Mouse (Mus musculus) forebrain, embryonic 13.5 days (tissue): ENCODE data around the gene Kcnk13. TPM values are rescaled to one million over a fixed set of nuclear protein-coding genes. Genes with fewer than 3 reads are reported as not detected.

Source experiments
- ATAC-seq: fragments of 200-750 bp; cut with Nextera tagmentation; 2 replicates; pipeline ENCODE4 v1.8.0; 2017
- H3K27ac ChIP-seq: fragments of 300-500 bp; sonication (generic); 2 replicates; pipeline ENCODE4 v1.5.1; 2015; ENCODE audit warnings: inconsistent platforms, mild to moderate bottlenecking, moderate library complexity
- H3K27me3 ChIP-seq: fragments of 300-500 bp; sonication (generic); 2 replicates; pipeline ENCODE4 v1.6.1; 2015; ENCODE audit warnings: mild to moderate bottlenecking, inconsistent platforms
- H3K36me3 ChIP-seq: fragments of 300-500 bp; sonication (generic); 2 replicates; pipeline ENCODE4 v1.6.1; 2015; ENCODE audit warnings: mild to moderate bottlenecking, inconsistent platforms; ENCODE audit not compliant: poor library complexity, severe bottlenecking
- H3K4me1 ChIP-seq: fragments of 300-500 bp; sonication (generic); 2 replicates; pipeline ENCODE4 v1.6.1; 2015; ENCODE audit warnings: inconsistent platforms
- H3K4me2 ChIP-seq: fragments of 300-500 bp; sonication (generic); 2 replicates; pipeline ENCODE4 v1.6.1; 2015; ENCODE audit warnings: inconsistent platforms, mild to moderate bottlenecking, moderate library complexity
- H3K4me3 ChIP-seq: fragments of 300-500 bp; sonication (generic); 2 replicates; pipeline ENCODE4 v1.5.1; 2015; ENCODE audit warnings: mild to moderate bottlenecking, inconsistent platforms
- H3K9ac ChIP-seq: fragments of 300-500 bp; sonication (generic); 2 replicates; pipeline ENCODE4 v1.6.1; 2015; ENCODE audit warnings: mild to moderate bottlenecking, inconsistent platforms
- H3K9me3 ChIP-seq: fragments of 300-500 bp; sonication (generic); replicated peaks from 2 replicates; pipeline ENCODE4 v1.6.1; 2016; ENCODE audit warnings: inconsistent platforms
- WGBS: fragments of 180-500 bp; shearing (Covaris S2); methylation state at CpG from one replicate; pipeline ENCODE4 v1.1.7; 2015; 5-methylcytosine and 5-hydroxymethylcytosine counted together
- polyA plus RNA-seq: library from polyadenylated mRNA; unstranded; fragments of >200 nt; fragmentation: Nextera tagmentation; extraction: Ambion mirVana; gene quantifications from 2 replicates; pipeline ENCODE4 v1.2.1, GENCODE M21; 2015

Gene Kcnk13
- polyA plus RNA-seq, 1 experiment from 2014 or later: 0.49 TPM

GRCm38 (mm10) chr12:99939179-99939578, 25.1 kb upstream of the Kcnk13 start:
- H3K27ac ChIP-seq: no peak overlapping the region
- peaks cover 77% of the 10 kb centered on the region for H3K36me3 ChIP-seq
- no peaks in the 10 kb centered on the region for H3K9me3 ChIP-seq
- no peak overlapping the region for H3K4me3 ChIP-seq
- WGBS: 91% methylated on average over 6 of the region's 6 CpGs
- H3K4me1 ChIP-seq: no peaks in the 10 kb centered on the region
- no peak overlapping the region for H3K4me2 ChIP-seq
- H3K9ac ChIP-seq: no peak overlapping the region
- ATAC-seq: no peak
- H3K27me3 ChIP-seq: no peaks in the 10 kb centered on the region

DNA sequence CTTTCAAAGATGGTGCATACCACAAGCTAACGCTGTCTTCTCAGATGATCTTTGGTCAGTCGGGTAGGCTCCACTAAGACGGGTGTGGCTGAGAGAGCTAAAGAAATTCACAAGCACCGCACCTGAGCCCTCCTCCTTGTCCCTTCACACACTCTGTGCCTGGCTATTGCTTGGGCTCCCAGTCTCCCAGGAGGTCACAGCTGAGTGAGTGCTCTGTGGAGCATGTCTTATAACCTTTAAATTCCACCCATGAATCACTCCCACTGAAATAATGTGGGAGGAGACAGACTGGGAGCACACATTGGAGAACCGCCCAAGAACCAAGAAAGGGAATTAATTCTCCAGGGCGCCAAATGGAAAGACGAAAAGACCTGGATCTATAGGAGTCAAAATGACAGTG, 23.6 kb upstream of the Kcnk13 start:
- peaks cover 71% of the 10 kb centered on the region for H3K36me3 ChIP-seq
- 89% methylated on average over 7 of the region's 7 CpGs for WGBS
- H3K9me3 ChIP-seq: no peaks in the 10 kb centered on the region
- no peak overlapping the region for H3K27ac ChIP-seq
- ATAC-seq: no peak
- H3K9ac ChIP-seq: no peak overlapping the region
- H3K4me3 ChIP-seq: no peak overlapping the region
- H3K4me2 ChIP-seq: no peak overlapping the region
- no peaks in the 10 kb centered on the region for H3K4me1 ChIP-seq
- no peaks in the 10 kb centered on the region for H3K27me3 ChIP-seq

DNA sequence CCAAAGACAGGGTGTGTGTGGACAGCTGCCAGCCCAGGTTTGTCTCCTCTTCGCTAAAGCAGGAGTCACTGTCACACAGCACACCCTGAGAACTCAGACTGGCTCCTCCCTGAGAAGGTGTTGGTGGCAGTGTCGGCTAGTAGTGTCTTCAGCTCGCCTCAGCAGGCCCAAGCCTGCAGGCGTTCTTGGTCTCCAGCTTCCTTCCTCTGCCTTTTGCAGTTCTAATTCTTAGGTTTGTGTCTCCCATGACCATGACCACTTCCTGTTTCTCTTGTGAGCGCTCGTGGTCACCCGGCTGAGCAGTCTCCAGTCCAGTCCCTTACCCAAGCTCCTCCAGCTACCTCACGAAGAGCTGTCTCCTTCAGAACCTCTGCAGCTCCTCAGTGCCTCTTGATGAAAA, 21.9 kb upstream of the Kcnk13 start:
- ATAC-seq: no peak
- no peak overlapping the region for H3K4me2 ChIP-seq
- no peaks in the 10 kb centered on the region for H3K9me3 ChIP-seq
- peaks cover 64% of the 10 kb centered on the region for H3K36me3 ChIP-seq
- H3K27ac ChIP-seq: no peak overlapping the region
- no peak overlapping the region for H3K4me3 ChIP-seq
- H3K4me1 ChIP-seq: no peaks in the 10 kb centered on the region
- H3K9ac ChIP-seq: no peak overlapping the region
- H3K27me3 ChIP-seq: no peaks in the 10 kb centered on the region
- 92% methylated on average over 8 of the region's 8 CpGs for WGBS

DNA sequence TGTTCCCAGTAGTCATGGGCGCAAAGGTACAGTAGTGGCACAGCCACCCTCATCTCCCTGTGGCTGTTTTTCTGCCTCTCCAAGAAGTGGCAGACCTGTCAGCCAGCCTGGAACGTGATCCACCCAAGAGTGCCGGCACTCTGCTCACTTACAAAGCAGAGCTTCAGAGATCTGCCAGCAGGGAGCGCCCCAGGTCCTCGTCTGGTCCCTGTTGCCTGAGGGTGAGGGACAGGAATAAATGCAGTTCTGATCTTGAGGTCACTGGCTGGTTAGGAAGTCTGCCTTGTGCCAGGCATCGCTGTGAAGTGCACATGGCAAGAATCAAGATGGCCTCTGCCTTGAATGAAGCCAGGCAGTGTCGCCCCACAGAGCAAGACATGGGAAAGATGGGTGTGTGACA, 11.4 kb upstream of the Kcnk13 start:
- peaks cover 4% of the 10 kb centered on the region for H3K4me1 ChIP-seq
- ATAC-seq: no peak
- H3K9ac ChIP-seq: no peak overlapping the region
- H3K27me3 ChIP-seq: no peaks in the 10 kb centered on the region
- H3K36me3 ChIP-seq: peaks cover 45% of the 10 kb centered on the region
- 53% methylated on average over 7 of the region's 7 CpGs for WGBS
- H3K4me2 ChIP-seq: no peak overlapping the region
- no peaks in the 10 kb centered on the region for H3K9me3 ChIP-seq
- H3K27ac ChIP-seq: no peak overlapping the region
- H3K4me3 ChIP-seq: no peak overlapping the region

DNA sequence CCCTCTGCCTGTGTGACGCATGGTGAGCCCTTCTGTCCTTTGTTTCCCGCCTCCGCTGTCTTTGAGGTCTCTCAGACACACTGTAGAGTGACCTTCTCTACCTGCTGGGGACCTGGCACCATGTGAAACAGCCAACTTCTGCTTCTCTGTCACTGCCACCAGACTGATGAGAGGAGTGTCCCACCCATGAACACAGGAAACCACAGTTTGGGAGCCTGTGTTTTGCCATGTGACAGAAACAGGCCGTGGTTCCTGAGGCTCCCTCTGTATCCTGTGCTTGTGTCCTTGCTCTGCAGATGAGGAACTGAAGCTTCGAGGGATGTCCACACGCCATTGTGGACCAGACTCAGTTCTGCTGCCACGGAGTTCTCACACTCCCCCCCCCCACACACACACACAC, 7.9 kb upstream of the Kcnk13 start:
- no peak overlapping the region for H3K4me2 ChIP-seq
- WGBS: 81% methylated on average over 7 of the region's 7 CpGs

GRCm38 (mm10) chr12:99958068-99959060, 5.9 kb upstream of the Kcnk13 start:
- Histone ChIP-seq H3K4me2 (no peak overlapping the region), H3K9me3 (no peaks in the 10 kb centered on the region), H3K36me3 (peaks cover 14% of the 10 kb centered on the region), H3K27me3 (peaks cover 9% of the 10 kb centered on the region), H3K4me3 (no peak overlapping the region), H3K27ac (peak overlapping the region; percentile 27; the same call in 1 of the 2 replicates), H3K9ac (no peak overlapping the region), H3K4me1 (peaks cover 30% of the 10 kb centered on the region)
- WGBS: 42% methylated on average over 9 of the region's 9 CpGs
- ATAC-seq: peak; percentile 63

More for the DNA sequence above, 7.9 kb upstream of the Kcnk13 start:
- peaks cover 3% of the 10 kb centered on the region; the same call in 1 of the 2 replicates for H3K27me3 ChIP-seq
- H3K9ac ChIP-seq: no peak overlapping the region
- no peak for ATAC-seq
- no peak overlapping the region for H3K27ac ChIP-seq
- no peaks in the 10 kb centered on the region for H3K9me3 ChIP-seq
- no peak overlapping the region for H3K4me3 ChIP-seq
- peaks cover 19% of the 10 kb centered on the region for H3K36me3 ChIP-seq
- peaks cover 30% of the 10 kb centered on the region for H3K4me1 ChIP-seq

DNA sequence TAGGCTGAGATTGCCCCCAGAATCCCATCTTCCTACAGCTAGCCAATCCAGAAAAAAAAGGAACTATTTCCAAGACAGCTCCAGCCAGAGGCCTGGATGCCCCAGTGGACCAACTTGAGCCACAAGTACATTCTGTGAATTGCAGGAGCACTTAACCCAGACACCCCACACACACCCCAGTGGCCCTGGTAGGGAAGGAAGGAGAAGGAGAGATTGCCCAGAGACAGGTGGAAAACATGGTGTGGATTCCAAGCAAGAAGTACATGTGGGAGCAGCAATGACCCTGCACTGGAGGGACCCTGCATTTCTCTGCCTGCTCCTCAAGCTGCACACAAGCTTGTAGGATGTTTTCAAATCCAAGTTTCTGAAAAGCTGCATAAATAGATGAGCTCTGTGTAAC, 5.0 kb upstream of the Kcnk13 start:
- ATAC-seq: 0 out of 2 replicates have a peak, but pooled peaks have one; percentile 15
- Histone ChIP-seq H3K9ac (no peak overlapping the region), H3K9me3 (no peaks in the 10 kb centered on the region), H3K4me3 (no peak overlapping the region), H3K4me2 (no peak overlapping the region), H3K27ac (no peak overlapping the region), H3K36me3 (peaks cover 14% of the 10 kb centered on the region), H3K4me1 (peaks cover 33% of the 10 kb centered on the region), H3K27me3 (peaks cover 18% of the 10 kb centered on the region)

DNA sequence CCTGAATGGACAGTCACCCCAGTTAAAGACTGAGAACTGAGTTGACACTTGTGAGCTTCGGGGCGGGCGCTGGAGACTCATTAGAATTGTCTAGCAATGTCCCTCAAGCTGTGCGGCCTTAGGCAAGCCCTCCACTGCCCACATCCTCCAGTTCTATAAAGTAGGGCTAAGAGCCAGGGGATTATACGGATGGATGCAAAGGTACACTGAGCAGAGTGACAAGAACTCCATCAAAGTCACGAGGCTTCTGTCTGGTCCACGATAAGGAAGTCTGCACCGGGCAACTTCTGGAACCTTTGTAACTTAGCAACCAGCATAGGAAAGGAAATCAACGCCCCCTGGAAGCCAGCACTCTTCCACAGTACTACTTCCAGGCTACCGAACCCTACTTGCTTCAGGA, 4.4 kb upstream of the Kcnk13 start:
- WGBS: 12% methylated on average over 10 of the region's 10 CpGs
- no peak overlapping the region for H3K4me3 ChIP-seq
- ATAC-seq: peak; percentile 50; the same call in 1 of the 2 replicates
- H3K9ac ChIP-seq: no peak overlapping the region
- peaks cover 14% of the 10 kb centered on the region for H3K36me3 ChIP-seq
- H3K9me3 ChIP-seq: no peaks in the 10 kb centered on the region
- peaks cover 39% of the 10 kb centered on the region for H3K4me1 ChIP-seq
- H3K4me2 ChIP-seq: no peak overlapping the region
- no peak overlapping the region for H3K27ac ChIP-seq
- H3K27me3 ChIP-seq: peaks cover 24% of the 10 kb centered on the region

DNA sequence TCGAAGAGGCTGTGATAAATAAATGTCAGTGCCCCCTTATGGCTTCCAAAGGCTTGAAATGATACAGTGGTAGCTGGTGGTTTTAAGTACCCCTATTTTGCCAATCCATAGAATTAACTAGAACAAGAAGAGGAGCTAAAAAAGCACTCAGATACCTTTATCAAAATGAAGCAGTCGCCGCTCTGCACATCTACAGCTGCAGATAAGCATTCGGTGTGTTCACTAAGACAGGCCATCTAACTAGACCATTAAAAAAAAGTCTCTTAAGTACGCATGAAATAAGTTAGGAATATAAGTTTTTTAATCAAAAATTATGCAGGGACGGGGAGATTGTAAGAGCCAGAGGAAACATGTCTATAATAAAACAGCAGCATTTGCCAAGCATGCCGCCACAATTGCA, 3.6 kb upstream of the Kcnk13 start:
- Histone ChIP-seq H3K4me2 (no peak overlapping the region), H3K9me3 (no peaks in the 10 kb centered on the region), H3K4me3 (no peak overlapping the region), H3K27me3 (peaks cover 32% of the 10 kb centered on the region), H3K27ac (no peak overlapping the region), H3K9ac (no peak overlapping the region), H3K36me3 (peaks cover 8% of the 10 kb centered on the region), H3K4me1 (peaks cover 47% of the 10 kb centered on the region)
- ATAC-seq: no peak
- WGBS: 95% methylated on average over 7 of the region's 7 CpGs

GRCm38 (mm10) chr12:99965203-99966115, 1.2 kb downstream of the Kcnk13 start:
- Histone ChIP-seq H3K4me3 (peak overlapping the region; percentile 56), H3K9me3 (no peaks in the 10 kb centered on the region), H3K27me3 (peaks cover 74% of the 10 kb centered on the region), H3K36me3 (no peaks in the 10 kb centered on the region), H3K4me2 (peak overlapping the region; percentile 98), H3K9ac (peak overlapping the region; percentile 60), H3K4me1 (peaks cover 33% of the 10 kb centered on the region), H3K27ac (no peak overlapping the region)
- ATAC-seq: peak; percentile 46
- under 1% methylated on average over 77 of the region's 77 CpGs for WGBS

- Histone ChIP-seq H3K27me3 (peaks cover 70% of the 10 kb centered on the region), H3K9me3 (no peaks in the 10 kb centered on the region), H3K4me1 (peaks cover 33% of the 10 kb centered on the region), H3K4me2 (peak overlapping the region; percentile 98), H3K4me3 (peak overlapping the region; percentile 56), H3K9ac (peak overlapping the region; percentile 60), H3K27ac (no peak overlapping the region), H3K36me3 (no peaks in the 10 kb centered on the region)
- WGBS: 3% methylated on average over 25 of the region's 25 CpGs
- 0 out of 2 replicates have a peak, but pooled peaks have one; percentile 14 for ATAC-seq
These were observed 1.9 kb downstream of the Kcnk13 start for GRCm38 (mm10) chr12:99966116-99966770.
